Mouse (Mus musculus) left cerebral cortex, adult 18-20 months (tissue): ENCODE data around the gene Lifr. TPM values are rescaled to one million over a fixed set of nuclear protein-coding genes. Genes with fewer than 3 reads are reported as not detected.

Experiments
- DNase-seq, 2 experiments: peaks; one replicate each; pipeline ENCODE4 v3.0.0; 2021 to 2022; ENCODE audit warnings: low spot score in 2 of 2, mixed read lengths in 1 of 2
- total RNA-seq, 2 experiments: library from RNA; stranded (reverse); gene quantifications; 2 replicates each; pipeline ENCODE4 v1.2.3; 2021

The Lifr gene
- total RNA-seq, 2 experiments from 2014 or later, result 42.5 to 44.8 TPM

DNA sequence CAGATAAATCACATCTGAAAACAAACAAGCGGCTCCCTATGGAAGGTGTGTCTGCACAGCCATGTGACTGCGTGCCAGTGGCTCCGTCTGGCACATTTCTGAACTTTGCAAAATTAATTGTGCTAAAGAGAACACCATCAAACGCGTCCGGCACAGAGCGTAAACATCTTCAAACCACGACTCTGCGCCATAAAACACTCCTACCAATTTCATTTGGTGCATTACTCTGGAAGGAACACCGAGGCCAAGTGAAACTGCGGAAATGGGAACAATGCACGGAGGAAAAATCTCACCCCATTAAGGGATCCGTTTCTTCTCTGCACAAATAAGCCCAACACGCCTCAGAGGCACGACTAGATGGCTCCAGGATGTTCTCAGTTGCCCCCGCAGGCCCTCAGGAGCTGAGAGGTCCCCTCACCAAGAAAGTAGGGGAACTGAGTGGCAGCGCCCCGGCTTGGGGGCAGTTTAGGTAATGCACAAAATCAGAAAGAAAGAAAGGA, 38.3 kb downstream of the Lifr start:
- peak; percentile 27 to 29 for DNase-seq

DNA sequence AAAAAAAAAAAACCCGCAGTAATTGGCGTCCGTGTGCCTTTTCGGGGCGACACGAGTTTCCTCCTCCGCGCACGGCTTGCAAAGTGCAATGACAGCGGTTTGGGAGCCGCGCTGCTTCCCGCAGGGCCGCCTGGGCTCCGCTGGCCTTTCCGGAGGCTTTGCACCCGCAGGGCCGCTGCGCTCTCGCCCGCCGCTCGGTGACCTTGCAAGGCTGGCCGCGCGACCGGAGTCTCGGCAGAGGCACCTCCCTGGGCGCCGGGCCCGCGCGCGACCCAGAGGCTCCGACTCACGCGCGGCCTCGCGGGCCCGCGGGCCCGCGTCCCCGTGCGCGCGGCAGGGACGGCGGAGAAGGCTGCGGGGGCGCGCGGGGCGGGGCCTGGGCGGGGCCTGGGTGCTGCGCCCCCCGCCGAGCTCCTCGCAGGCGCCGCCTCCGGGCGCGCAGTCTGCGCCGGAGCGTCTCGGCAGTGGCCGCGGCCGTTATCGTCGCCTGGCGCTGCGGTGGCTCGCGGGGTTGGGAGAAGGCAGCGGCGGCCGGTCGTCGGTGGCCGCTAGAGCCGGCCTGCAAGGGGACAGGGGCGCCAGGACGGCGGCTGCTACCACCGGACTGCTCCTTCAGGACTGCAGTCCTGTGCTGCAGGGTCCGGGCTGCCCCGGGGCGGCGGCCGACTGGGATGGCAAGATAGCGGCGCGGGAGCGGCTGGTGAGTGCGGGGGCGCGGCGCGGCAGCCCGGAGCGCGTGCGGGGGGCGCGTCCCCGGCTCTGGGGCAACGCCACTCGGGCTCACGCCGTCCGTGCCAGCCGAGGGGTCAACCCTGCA, 38.9 kb downstream of the Lifr start:
- DNase-seq, result peak; percentile 79 to 90

DNA sequence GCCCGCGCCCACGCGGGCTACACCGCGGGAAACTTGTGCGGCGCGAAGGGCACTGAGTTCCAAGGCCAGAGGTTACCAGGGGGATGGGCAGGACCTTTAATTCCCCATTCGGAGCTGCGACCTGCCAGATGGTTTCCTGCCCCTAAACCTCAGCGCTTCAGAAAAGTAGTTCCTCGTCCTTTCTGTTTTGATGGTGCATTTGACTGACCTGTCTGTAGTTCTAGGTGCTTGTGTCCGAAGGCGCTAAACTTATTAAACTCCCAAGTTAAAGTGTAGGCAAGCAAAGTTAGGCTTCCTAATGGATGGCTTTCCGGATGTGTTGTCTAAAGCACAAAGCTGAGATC, 39.5 kb downstream of the Lifr start:
- no peak for DNase-seq

DNA sequence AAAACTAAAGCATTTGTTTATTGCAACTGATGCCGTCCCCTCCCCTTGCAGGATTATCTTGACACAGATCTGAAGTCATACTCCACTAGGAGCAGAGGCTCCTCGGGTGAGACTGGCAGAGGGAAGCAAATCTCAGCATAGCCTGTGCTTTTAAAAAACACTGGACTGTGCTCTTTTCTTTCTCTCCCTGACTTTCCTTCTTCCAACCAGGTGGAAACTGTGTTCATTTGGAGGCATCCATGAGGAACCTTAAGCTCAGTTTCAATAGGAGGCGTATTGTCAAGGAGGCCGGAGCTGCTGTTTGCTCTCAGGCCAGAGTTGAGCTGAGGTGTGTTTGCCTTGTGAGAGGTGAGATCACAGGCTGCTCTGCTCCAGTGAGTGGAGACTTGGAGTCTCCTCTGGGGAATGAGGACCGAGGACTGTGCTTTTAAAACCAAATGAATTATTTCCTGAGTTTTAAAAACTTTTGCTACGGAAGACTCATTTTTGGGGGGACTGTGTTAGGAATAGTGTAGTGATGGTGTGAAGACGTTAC, 40.3 kb downstream of the Lifr start:
- DNase-seq, result no peak

DNA sequence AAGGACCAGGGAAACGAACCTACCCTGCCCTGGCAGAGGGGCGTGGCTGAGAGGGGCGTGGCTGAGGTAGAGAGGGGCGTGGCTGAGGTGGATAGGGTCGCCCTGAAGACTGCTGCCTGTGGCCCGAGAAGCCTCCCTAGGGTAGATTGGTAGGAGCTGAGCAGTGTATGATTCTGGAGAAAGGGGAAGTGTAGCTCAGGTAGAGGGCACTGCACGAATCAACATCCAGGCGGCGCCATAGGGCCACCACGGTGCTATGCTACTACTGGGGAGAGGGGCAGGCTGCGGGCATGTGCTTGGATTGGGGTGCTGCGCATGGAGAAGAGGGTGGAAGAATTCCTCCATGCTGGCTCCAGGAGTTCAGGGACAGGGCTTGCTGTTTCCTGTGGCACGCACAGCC, 42.3 kb downstream of the Lifr start:
- no peak for DNase-seq

DNA sequence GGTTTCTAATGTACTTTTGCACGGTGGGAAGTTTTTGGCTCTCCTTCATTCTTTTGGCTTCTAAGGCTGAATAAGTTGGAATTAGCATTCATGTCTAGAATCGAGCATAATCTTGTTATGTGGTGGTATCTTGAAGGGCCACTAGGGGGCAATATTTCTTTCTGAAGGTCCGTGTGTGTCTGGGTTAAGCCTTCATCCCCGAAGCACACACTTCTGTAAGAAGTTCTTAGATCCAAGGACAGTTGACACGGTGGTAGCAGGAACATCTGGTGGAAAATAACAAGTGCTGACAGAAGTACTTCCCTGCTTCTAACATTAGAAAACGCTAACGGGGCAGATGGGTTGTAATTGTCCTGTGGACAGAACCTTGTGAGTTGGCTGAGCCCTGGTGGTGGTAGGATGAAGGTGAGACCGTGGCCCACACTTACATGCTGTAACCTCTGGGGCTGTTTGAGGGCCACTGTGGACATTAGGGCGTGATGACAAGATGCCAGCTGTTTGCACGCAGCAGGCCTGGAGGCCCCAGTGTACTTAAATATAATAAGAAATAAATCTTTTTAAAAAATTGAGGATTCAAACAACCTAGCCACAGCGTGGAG, 44.1 kb downstream of the Lifr start:
- DNase-seq, result no peak

DNA sequence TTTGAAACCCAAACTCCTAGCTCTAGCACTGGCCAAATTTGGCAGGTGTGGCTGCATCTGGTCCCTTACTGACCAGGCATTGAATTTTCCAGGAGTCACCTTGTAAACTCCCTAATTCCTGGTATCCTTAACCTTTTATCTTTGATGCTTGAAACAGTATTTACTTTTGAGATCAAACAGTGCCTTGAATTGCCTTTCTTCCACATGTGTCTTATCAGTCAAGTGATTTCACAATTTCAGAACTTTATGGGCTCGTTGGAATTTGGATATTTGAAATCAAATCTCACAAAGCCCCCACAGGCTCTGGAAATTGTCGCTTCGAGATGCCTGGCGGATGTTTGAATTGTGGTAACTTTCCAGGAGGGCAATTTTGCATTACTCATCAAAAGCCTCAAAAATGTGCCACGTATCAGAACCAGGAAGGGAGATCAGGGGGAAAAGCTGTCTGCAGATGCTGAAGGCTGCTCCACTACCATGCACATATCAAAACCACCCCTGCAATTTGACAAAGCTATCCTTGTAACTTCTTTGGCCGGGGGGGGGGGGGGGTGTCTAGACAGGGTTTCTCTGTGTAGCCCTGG, 45.7 kb downstream of the Lifr start:
- no peak for DNase-seq

DNA sequence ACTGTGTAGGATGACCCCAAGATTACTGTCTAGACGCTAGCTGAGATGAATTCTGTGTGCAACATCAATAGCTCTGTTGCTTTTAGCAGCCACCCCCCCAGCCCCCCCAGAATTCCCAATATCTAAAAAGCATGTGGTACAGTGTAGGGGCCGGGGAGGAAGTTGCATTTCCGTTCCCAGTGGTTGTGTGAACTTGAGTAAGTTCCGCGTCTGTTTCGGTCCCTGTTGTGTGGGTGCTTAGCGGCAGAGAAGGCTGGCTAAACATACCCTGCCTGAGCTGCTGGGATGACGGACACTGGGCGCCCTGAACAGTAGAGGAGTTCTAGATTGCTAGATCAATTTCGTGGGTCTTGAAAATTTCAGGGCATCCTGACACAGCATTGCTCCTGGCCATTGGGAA, 46.5 kb downstream of the Lifr start:
- no peak for DNase-seq

DNA sequence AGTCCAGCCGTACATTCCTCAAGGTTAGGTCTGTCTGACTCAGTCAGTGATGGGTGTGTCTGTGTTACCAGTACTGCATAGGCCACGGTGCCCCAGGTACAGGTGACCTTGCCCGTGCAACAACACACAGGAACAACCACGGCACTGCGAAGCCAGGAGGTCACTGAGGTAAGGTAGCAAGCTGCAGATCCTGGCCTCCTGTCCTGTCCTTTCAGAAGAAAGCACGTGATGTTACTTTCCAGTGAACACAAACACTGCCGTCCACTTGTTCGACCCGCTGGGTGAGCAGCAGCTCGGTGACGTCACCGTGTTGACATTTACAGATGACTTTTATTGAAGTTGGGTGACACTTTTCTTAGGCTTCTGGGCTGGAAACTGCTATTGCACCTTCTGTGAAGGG, 47.2 kb downstream of the Lifr start:
- no peak for DNase-seq

DNA sequence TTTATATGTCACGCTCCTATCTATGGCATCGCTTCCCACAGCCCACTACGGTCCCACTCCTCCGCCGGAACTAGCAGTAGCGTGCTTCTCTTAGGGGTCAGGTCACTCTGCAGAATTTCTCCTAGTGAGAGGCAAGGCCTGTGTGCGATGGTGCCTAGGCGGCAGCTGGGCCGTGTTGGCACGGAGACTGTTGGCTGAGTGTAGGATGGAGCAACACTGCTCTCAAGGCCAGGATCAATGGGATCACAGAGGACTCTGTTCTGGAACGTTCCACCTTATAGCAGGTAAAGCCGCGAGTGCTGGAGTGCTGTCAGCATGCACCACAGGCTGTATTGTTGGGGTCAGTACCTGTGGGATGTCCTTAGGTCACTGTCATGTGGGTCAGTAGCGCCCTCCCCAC, 48.1 kb downstream of the Lifr start:
- no peak for DNase-seq

DNA sequence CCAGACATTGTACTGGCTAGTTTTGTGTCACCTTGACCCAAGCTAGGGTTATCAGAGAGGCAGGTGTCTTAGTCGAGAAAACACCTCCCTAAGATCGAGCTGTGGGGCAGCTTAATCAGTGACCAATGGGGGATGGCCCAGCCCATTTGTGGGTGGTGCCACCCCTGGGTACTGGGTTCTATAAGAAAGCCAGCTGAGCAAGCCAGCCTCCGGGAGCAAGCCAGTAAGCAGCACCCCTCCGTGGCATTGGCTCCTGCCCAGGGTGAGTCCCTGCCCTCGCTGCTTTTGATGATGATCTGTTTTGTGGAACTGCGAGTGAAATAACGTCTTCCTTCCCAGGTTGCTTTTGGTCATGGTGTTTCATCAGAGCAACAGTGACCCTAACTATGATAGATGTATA, 49.9 kb downstream of the Lifr start:
- no peak for DNase-seq

DNA sequence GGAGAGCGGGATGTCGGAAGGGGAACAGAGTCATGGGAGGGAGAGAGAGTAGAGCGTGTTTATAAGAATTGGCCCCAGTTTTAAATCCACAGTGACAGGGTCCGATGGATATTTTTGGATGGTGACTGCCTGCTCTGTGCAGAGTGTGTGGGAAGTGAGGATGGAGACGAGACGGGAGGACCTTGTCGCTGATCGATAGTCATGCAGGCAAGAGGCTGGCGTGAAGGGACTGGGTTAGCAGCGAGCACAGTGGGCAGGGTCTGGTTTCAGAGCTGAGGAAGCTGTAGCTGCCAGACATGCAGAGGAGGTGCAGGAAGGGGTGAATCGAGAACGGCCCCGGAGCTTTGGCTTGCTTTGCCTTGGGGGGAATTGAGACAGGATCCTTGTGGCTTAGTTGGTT, 50.8 kb downstream of the Lifr start:
- no peak for DNase-seq

DNA sequence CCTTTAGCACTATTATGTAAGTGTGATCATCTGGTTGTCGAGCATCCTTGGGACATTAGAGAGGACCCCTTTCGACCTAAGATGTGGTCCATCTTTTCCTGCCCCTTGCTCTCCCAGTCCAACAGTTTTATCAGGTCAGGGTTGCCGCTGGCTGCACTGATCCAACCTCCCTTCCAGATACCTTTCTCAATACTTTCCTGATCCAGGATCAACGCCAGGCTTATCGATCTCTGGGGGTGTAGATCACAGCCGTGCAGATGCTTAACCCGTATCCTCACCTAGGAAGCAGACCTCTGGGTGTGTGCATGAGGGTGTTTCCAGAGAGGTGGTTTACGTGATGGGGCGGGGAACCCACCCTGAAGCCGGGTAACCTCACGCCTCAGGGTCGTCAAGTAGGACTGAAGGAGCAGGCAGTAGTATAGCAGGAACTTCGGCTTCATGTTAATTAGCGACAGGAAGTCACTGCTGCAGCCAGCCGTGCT, 53.3 kb downstream of the Lifr start:
- no peak for DNase-seq

DNA sequence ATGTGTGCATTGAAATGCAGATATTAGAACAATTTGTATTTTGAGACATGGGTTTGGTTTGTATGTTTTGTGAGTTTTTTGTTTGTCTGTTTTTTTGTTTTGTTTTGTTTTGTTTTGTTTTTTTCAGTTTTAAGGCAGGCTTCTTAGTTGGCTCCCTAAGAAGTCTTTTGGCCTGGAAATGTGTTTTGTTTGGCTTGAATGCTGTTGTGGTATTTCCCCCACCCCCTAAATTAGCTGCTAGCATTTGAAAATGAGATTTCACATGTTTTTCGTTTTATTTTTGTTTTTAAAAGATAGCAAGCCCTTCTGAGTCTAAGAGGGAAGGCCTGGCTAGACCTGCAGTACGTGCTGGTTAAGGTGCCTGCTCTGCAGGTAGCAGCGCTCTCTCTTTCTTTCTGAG, 54.1 kb downstream of the Lifr start:
- DNase-seq, result no peak

DNA sequence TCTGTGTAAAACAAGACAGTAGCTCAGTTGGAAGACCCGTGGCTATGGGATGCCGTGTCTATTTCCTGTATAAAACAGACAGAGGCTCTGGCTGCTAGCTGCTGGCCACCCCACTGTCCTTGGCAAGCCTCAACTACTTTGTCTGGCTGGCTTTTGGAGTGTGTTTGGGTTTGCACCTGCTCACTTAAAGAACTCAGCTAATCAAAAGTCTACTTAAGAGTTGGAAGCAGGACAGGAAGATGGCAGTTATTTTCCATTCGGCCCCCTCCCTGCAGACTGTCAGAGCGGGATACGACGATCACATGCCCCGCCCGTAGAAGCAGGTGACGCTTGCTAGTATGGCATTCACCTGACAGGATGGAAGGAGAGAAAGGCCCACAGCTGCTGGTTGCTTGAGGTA, 54.5 kb downstream of the Lifr start:
- no peak for DNase-seq

DNA sequence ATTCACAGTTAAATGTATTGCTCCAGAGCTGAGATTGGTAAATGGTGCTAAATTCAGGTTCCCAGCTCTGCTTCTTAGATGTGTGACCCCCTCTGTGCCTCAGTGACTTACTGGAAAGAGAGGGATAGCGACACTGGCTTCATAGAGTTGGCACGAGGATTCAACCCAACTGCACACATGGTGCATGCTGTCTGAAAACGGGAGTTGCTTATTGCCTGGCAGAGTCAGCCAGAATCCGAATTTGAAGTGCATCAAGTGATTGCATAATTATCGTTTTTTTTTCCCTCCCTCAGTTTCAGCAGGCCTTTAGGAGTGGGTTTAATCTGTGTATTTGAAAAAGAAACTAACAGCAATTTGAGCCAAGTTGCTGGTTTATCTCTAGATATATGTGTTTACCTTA, 55.1 kb downstream of the Lifr start:
- no peak for DNase-seq

DNA sequence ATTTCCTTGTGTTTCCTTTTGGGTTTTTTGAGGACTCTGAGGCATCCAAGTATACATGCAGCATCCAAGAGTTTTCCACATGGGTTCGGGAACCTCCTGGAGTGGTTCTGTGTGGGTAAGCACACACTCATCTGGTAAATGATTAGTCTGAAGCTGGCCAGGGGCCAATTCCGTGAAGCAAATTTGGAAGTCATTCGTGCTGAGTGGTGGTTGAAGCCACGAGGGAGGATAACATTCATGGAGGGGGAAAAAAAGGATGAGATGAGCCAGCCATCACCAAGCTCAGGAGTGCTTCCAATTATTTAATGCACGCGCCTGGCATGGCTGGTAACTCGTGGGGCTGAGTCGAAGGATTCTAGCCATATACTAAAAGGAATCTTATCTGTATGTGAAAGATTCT, 56.1 kb downstream of the Lifr start:
- peak; percentile 34 to 39 for DNase-seq

DNA sequence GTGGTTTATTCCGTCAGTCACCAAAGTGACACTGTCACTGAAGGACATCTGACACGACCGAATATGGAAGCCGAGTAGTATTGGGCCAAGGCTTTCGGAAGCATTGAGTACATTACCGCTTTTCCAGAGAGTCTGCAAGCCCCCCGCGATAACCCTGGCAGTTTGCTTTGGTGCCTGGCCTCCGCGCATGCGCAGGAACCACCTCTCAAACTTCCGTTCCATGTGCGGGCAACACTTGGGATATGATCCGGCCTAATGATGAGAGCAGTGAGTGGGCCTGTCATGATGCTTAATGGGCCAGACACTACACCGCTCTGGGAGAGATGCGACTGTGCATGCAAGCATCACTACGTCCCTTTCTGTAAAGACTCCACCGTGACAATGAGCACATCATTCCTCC, 59.4 kb downstream of the Lifr start:
- no peak for DNase-seq

DNA sequence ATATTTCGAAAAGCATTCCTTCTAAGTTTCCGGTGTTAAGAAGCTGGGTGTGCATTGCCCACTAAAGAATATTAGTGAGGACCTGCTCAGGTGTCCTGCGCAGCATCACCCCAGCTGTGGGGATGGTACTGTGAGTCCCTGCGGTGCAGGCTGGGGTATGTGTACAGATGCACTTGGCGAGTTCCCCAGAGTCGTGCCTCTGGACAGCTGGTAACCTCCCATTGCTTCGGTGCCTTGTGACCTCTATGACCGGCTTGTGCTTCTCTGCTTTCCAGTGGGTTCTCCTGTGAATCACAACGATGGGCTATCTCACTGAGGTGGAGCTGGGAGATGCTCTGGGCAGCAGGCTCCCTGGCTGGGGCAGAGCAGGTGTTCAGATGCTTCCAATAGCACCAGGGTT, 60.2 kb downstream of the Lifr start:
- DNase-seq, result no peak

DNA sequence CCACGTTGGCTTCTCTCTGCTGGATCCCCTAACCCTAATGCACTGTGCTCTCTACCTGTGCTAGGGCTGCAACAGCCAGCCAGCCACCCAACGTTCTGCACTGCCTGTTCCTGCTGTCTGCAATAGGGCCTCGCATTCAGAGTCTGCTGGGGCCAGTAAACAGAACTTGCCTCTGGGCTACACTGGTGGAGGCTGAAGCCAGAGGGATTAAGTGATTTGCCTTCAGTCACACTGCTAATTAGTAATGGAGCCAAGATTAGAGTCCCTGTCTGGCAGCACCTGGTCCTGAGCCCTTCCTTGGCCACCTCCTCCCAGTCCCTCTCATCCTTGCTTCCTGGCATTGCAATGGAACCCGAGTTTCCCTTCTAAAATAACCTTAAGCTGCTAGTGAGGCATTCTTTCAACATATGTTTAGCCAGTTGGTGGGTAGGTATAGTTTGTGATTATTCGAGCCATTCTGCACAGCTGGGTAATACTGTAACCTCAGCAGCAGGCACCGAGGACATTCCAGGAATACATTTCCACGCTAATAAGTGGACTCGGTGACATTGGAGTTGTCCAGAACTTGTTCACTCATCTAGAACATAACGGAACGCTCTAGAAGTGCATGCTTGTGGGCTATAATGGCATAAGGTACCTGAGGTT, 61.8 kb downstream of the Lifr start:
- DNase-seq, result no peak

DNA sequence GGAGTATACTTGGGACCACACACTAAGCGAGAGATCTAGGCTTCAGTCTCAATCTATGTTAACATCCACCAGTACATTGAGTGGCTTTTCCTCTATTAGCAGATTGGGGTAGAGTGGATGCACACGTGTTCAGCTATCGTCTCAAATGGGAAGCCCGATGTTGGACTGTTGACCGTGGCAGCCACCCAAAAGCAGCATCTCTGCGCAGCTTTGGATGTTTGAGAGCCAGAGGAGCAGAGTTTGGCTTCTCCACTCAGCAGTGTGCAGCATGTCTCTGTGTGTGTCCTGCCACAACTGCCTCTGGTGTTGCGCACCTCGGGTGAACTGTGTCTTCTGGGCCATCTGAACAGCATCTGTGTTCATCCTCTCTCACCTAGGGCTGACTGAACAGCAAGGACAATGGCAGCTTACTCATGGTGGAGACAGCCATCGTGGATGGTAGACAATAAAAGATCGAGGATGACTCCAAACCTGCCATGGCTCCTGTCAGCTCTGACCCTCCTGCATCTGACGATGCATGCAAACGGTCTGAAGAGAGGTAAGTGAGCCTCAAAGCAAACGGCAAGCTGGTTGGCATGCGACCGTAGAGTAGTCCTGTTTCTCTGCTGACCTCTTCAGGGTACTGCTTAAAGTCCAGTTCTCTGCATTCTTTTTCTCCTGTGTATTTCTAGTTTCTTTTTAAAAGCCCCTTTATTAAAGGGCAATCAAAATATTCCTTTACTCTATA, 63.8 kb downstream of the Lifr start:
- no peak for DNase-seq
